Mouse (Mus musculus) brain, embryonic 14.5 days (tissue): ENCODE measurements around the gene Cmbl.

ENCODE experiments used
- CTCF ChIP-seq: fragments of 200-500 bp; IDR thresholded peaks from 2 replicates; pipeline ENCODE4 v1.5.1; 2012; ENCODE audit warnings: inconsistent platforms, mild to moderate bottlenecking, moderate library complexity, borderline replicate concordance; ENCODE audit not compliant: insufficient read depth, insufficient read length; ENCODE audit errors: extremely low read depth
- POLR2A ChIP-seq: fragments of 200-500 bp; IDR thresholded peaks from 2 replicates; pipeline ENCODE4 v1.6.1; 2012; ENCODE audit warnings: mild to moderate bottlenecking, inconsistent platforms, borderline replicate concordance; ENCODE audit not compliant: poor library complexity, insufficient read depth, insufficient read length, severe bottlenecking; ENCODE audit errors: extremely low read depth

GRCm38 (mm10) chr15:31565786-31566185, 597 bp downstream of the Cmbl start:
- TF ChIP-seq POLR2A, result no peak
- TF ChIP-seq CTCF, result no peak
